Mouse (Mus musculus): Measurements from ENCODE around the gene Pcolce2. TPM values are rescaled to one million over a fixed set of nuclear protein-coding genes. Genes with fewer than 3 reads are reported as not detected.

Pcolce2 gene
- polyA plus RNA-seq, 2 experiments, result 6.8 to 18.6 TPM

- Histone ChIP-seq H3K4me3 (replicated peaks; ENCODE audit: low read length) (no peak overlapping the region), H3K36me3 (ENCODE audit: control insufficient read depth, insufficient read depth, low read length) (no peaks in the 10 kb centered on the region), H3K9me3 (ENCODE audit: control insufficient read depth, low read length) (no peaks in the 10 kb centered on the region), H3K9ac (ENCODE audit: low read depth, low read length, severe bottlenecking) (no peak overlapping the region), H3K27ac (replicated peaks; ENCODE audit: low read depth, low read length) (no peak overlapping the region), H3K27me3 (ENCODE audit: control insufficient read depth, insufficient read depth, low read length) (no peaks in the 10 kb centered on the region), H3K4me2 (replicated peaks; ENCODE audit: low read depth, low read length, severe bottlenecking) (no peak overlapping the region), H3K4me1 (ENCODE audit: control insufficient read depth, insufficient read depth, low read length) (no peaks in the 10 kb centered on the region)
- no peak for ATAC-seq (ENCODE audit: low FRiP score, low read depth)
- 94% methylated on average over 5 of the region's 5 CpGs for WGBS
- TF ChIP-seq POLR2A (IDR thresholded peaks at IDR 0.05; ENCODE audit: borderline replicate concordance, extremely low read depth, insufficient read depth, insufficient read length), result no peak
- DNase-seq (ENCODE audit: low spot score), result no peak
Measured at GRCm38 (mm10) chr9:95654356-95654755, 17.0 kb downstream of the Pcolce2 start.

- Histone ChIP-seq H3K9ac (ENCODE audit: low read depth, low read length, severe bottlenecking) (no peak overlapping the region), H3K9me3 (ENCODE audit: control insufficient read depth, low read length) (no peaks in the 10 kb centered on the region), H3K27me3 (ENCODE audit: control insufficient read depth, insufficient read depth, low read length) (no peaks in the 10 kb centered on the region), H3K4me3 (replicated peaks; ENCODE audit: low read length) (no peak overlapping the region), H3K4me1 (ENCODE audit: control insufficient read depth, insufficient read depth, low read length) (no peaks in the 10 kb centered on the region), H3K4me2 (replicated peaks; ENCODE audit: low read depth, low read length, severe bottlenecking) (no peak overlapping the region), H3K27ac (replicated peaks; ENCODE audit: low read depth, low read length) (no peak overlapping the region), H3K36me3 (ENCODE audit: control insufficient read depth, insufficient read depth, low read length) (no peaks in the 10 kb centered on the region)
- WGBS, result 81% methylated on average over 2 of the region's 2 CpGs
- TF ChIP-seq POLR2A (IDR thresholded peaks at IDR 0.05; ENCODE audit: borderline replicate concordance, extremely low read depth, insufficient read depth, insufficient read length), result no peak
- no peak for DNase-seq (ENCODE audit: low spot score)
- no peak for ATAC-seq (ENCODE audit: low FRiP score, low read depth)
Measured at GRCm38 (mm10) chr9:95657941-95658340, 20.5 kb downstream of the Pcolce2 start.

GRCm38 (mm10) chr9:95664290-95664989 lies 27.0 kb downstream of the Pcolce2 start:
- H3K4me3 ChIP-seq (replicated peaks; ENCODE audit: low read length), result no peak overlapping the region
- H3K27me3 ChIP-seq (ENCODE audit: control insufficient read depth, insufficient read depth, low read length), result no peaks in the 10 kb centered on the region
- WGBS, result 44% methylated on average over 10 of the region's 10 CpGs
- no peak overlapping the region for H3K27ac ChIP-seq (replicated peaks; ENCODE audit: low read depth, low read length)
- no peak for DNase-seq (ENCODE audit: low spot score)
- no peak overlapping the region for H3K9ac ChIP-seq (ENCODE audit: low read depth, low read length, severe bottlenecking)
- no peaks in the 10 kb centered on the region for H3K9me3 ChIP-seq (ENCODE audit: control insufficient read depth, low read length)
- H3K4me1 ChIP-seq (ENCODE audit: control insufficient read depth, insufficient read depth, low read length), result 0 out of 2 replicates have a peak, but pooled peaks cover 6% of the 10 kb centered on the region
- H3K36me3 ChIP-seq (ENCODE audit: control insufficient read depth, insufficient read depth, low read length), result no peaks in the 10 kb centered on the region
- no peak overlapping the region for H3K4me2 ChIP-seq (replicated peaks; ENCODE audit: low read depth, low read length, severe bottlenecking)
- TF ChIP-seq POLR2A (IDR thresholded peaks at IDR 0.05; ENCODE audit: borderline replicate concordance, extremely low read depth, insufficient read depth, insufficient read length), result no peak
- ATAC-seq (ENCODE audit: low FRiP score, low read depth), result no peak

- H3K9ac ChIP-seq (ENCODE audit: low read depth, low read length, severe bottlenecking), result no peak overlapping the region
- TF ChIP-seq POLR2A (IDR thresholded peaks at IDR 0.05; ENCODE audit: borderline replicate concordance, extremely low read depth, insufficient read depth, insufficient read length), result no peak
- no peak overlapping the region for H3K4me3 ChIP-seq (replicated peaks; ENCODE audit: low read length)
- H3K4me1 ChIP-seq (ENCODE audit: control insufficient read depth, insufficient read depth, low read length), result 0 out of 2 replicates have a peak, but pooled peaks cover 6% of the 10 kb centered on the region
- H3K27me3 ChIP-seq (ENCODE audit: control insufficient read depth, insufficient read depth, low read length), result no peaks in the 10 kb centered on the region
- H3K27ac ChIP-seq (replicated peaks; ENCODE audit: low read depth, low read length), result no peak overlapping the region
- 89% methylated on average over 6 of the region's 6 CpGs for WGBS
- no peaks in the 10 kb centered on the region for H3K36me3 ChIP-seq (ENCODE audit: control insufficient read depth, insufficient read depth, low read length)
- no peaks in the 10 kb centered on the region for H3K9me3 ChIP-seq (ENCODE audit: control insufficient read depth, low read length)
- ATAC-seq (ENCODE audit: low FRiP score, low read depth), result no peak
- no peak for DNase-seq (ENCODE audit: low spot score)
- H3K4me2 ChIP-seq (replicated peaks; ENCODE audit: low read depth, low read length, severe bottlenecking), result no peak overlapping the region
Measured at GRCm38 (mm10) chr9:95665835-95666234, 28.4 kb downstream of the Pcolce2 start.

GRCm38 (mm10) chr9:95667836-95668235 lies 30.4 kb downstream of the Pcolce2 start:
- H3K36me3 ChIP-seq (ENCODE audit: control insufficient read depth, insufficient read depth, low read length), result no peaks in the 10 kb centered on the region
- H3K4me2 ChIP-seq (replicated peaks; ENCODE audit: low read depth, low read length, severe bottlenecking), result no peak overlapping the region
- DNase-seq (ENCODE audit: low spot score) (no peak), ATAC-seq (ENCODE audit: low FRiP score, low read depth) (no peak)
- no peaks in the 10 kb centered on the region for H3K9me3 ChIP-seq (ENCODE audit: control insufficient read depth, low read length)
- H3K27ac ChIP-seq (replicated peaks; ENCODE audit: low read depth, low read length), result no peak overlapping the region
- no peak overlapping the region for H3K4me3 ChIP-seq (replicated peaks; ENCODE audit: low read length)
- TF ChIP-seq POLR2A (IDR thresholded peaks at IDR 0.05; ENCODE audit: borderline replicate concordance, extremely low read depth, insufficient read depth, insufficient read length), result no peak
- 0 out of 2 replicates have a peak, but pooled peaks cover 6% of the 10 kb centered on the region for H3K4me1 ChIP-seq (ENCODE audit: control insufficient read depth, insufficient read depth, low read length)
- no peaks in the 10 kb centered on the region for H3K27me3 ChIP-seq (ENCODE audit: control insufficient read depth, insufficient read depth, low read length)
- 51% methylated on average over 9 of the region's 9 CpGs for WGBS
- no peak overlapping the region for H3K9ac ChIP-seq (ENCODE audit: low read depth, low read length, severe bottlenecking)
